Mouse (Mus musculus) cerebellum, adult 2 months (tissue): Measurements from ENCODE around the gene Sap18.

Source experiments
- CTCF ChIP-seq: fragments of 200-500 bp; IDR thresholded peaks from 2 replicates; pipeline ENCODE4 v1.5.1; 2011; ENCODE audit warnings: low read depth, mild to moderate bottlenecking, control low read depth, low read length, moderate library complexity, borderline replicate concordance; ENCODE audit not compliant: insufficient read depth
- POLR2A ChIP-seq: fragments of 200-500 bp; IDR thresholded peaks from 2 replicates; pipeline ENCODE4 v1.6.1; 2011; ENCODE audit warnings: low read length, control low read depth, borderline replicate concordance; ENCODE audit not compliant: insufficient read depth

GRCm38 (mm10) chr14:57835157-57835556 is 37.2 kb downstream of the Sap18 start:
- no peak for TF ChIP-seq CTCF
- TF ChIP-seq POLR2A: no peak
